Mouse (Mus musculus): ENCODE results near the gene Isca2. TPM values are rescaled to one million over a fixed set of nuclear protein-coding genes. Genes with fewer than 3 reads are reported as not detected.
A peak's percentile ranks its signal among the peaks of the same experiment; 100 is the strongest.

Gene Isca2
- 10 to 100 TPM; 60.9 to 68.7 TPM for total RNA-seq (2021)
- long read RNA-seq, experiment 1, transcript Isca2-203 (3 exons, 485 nt) = minor isoform, 14 of 76 reads
- long read RNA-seq, experiment 1, transcript Isca2-206 (3 exons, 374 nt) = minor isoform, 9 of 76 reads
- long read RNA-seq, experiment 1, transcript Isca2-209 (2 exons, 843 nt) = minor isoform, 6 of 76 reads
- long read RNA-seq, experiment 1, transcript Isca2-201 (4 exons, 883 nt) = major isoform, 34 of 76 reads
- long read RNA-seq, experiment 1, partial matches to known transcripts = 0 of 76 reads
- long read RNA-seq, experiment 1, other reads (novel, unspliced or antisense) = 2 of 76 reads
- long read RNA-seq, experiment 2, transcript Isca2-203 (3 exons, 485 nt) = minor isoform, 8 of 31 reads
- long read RNA-seq, experiment 2, transcript Isca2-201 (4 exons, 883 nt) = major isoform, 12 of 31 reads
- long read RNA-seq, experiment 2, transcript Isca2-208 (4 exons, 727 nt) = minor isoform, 6 of 31 reads
- long read RNA-seq, experiment 2, partial matches to known transcripts = 0 of 31 reads
- long read RNA-seq, experiment 2, other reads (novel, unspliced or antisense) = 0 of 31 reads

DNA sequence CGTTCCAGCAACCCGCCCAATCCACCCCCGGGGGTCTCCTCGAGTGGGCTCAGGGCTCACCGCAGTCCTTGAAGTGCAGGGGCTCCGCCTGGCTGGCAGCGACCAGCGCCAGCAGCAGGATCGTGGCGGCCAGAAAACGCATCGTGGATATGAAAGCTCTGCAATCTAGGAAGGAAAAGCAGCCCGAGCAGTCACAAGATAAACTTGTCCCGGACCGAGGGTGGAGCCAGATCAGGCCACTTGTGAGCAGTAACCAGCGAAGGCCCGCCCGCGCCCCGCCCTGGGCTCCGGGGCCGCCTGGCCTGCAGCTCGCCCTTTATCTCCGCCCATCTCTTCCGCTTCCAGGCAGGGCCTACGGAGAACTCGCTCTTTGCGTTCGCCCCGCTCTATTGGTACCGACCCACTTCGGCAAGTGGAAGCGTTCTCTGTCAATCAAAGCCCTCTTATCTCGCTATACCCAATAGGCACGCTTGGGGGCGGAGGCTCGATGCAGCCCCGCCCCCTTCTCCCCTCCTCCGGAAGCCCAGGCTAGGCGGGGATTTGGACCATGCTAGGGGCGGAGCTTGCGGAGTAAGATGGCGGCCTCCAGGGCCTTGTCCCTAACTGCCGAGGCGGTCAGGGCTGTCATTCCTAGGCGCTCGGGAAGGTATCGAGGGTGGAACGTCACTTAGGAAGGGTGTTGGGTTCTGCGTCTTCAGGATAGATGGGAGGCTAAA is at the start of gene Isca2, which contains the start of gene Npc2:
Gene Isca2, plus strand, starts transcription at position 526 of the 716 bp plus-strand sequence.
Gene Npc2, minus strand, starts transcription at position 427 of the 716 bp plus-strand sequence.
- DNase-seq = peak; percentile 99

DNA sequence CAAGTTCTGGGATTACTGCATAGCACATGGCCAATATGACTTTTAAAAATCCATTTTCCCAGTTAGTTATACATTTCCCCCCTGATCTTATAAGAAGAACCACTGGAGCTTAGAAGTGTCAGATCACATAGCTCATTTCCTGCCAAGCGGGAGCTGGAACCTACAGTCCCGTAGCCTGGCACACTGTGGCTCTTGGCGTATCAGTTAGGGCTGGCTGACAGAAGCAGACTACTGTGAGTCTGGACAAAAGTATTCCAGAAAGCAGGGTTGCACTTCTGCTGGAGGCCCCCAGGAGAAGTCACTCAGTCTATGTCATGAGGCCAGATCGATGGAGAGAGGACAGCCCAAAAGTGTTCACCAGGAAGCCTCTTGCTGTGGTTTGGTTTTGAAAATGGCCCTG is 46.7 kb upstream of the Isca2 start:
- DNase-seq = no peak

DNA sequence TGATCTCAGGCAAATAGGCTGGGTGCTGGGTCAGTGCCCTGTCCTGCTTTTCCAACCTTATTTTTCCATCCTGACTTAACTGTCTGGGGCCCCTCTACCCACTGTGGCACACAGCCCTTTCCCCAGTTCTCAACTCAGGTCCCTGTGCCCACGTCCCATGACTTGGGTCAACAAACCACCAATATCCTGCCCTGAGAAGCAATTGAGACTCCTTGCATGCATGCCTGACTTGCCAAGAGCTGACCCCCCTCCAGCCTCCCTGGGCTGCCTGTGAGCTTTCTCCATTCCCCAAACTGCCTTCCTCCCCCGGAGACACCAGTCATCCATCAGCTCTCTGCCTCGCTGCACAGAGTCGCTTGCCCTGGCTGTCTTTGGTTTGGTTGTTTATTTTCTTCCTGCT is 46.1 kb upstream of the Isca2 start:
- DNase-seq = no peak

DNA sequence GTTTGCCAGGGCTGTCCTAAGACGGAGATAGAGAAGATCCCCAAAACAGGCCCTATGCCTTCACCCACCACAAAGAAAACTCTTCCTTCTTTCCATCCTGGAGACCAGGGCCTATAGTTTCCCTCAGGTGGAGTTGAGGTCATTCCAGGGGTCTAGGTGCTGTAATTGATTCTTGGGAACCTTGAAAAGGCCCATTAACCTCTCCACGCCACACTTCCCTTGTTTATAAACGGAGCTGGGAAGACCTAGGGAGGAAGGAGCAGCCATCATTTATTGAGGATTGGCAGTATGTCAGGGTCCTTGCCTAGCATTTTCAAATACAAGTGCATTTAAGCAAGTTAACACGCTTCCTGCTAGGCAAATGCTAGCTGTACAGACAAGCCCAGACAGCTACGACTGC is 45.6 kb upstream of the Isca2 start:
- no peak for DNase-seq

DNA sequence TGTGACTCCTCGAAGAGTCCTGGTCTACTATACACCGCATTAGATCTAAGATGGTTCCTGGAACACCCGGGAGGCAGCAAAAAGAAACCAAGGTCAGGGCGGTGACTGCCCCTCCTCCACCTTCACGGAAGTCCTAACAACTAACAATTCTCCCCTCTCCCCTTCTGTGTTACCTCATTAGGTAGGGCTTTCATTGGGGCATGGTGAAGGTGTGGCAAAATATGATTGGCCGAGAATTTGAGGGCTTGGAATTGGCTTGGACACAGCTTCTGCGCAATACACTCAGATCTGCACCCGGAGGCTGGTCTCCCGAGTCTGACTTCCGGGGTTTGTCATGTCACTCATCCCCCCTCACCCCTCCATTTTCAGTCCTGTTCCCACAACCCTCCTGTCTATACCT is 44.6 kb upstream of the Isca2 start:
- no peak for DNase-seq

DNA sequence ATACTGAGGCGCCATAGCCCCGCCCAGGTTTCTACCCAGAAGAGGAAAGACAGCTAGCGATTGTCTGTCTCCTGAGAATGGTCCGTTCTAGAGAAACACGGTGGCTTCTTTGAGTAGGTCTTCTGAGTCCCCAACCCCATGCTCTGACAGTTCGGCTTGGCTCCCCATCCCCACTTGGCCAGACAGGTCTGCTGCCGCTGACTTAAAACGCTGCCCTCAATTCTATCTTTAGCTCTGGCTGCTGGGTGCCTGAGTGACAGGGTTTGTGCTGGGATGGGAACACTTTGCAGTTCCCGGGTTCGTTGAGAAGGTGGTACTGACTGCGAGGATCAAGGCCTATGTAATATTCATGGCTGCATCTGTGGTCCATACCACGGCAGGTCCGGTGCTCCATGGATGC is 39.7 kb upstream of the Isca2 start:
- DNase-seq = no peak

DNA sequence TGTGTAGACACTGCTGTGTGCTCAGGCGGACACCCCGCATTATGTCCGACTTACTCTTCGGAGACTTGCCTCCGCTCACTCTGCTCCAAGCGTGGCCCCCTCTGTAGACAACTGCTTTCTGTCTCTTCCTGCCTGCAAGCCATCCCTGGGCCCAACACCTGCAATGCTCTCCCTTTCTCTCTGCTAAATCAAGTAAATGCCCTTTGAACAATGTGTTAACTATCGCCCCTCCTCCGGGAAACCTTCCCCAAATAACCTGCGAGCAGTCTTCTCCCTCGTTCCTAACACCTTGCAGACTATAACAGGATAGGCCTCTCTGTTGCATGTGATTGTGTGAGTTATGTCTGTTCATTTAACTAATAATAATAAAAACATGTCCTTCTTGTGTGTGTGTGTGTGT is 29.6 kb upstream of the Isca2 start:
- DNase-seq = no peak

DNA sequence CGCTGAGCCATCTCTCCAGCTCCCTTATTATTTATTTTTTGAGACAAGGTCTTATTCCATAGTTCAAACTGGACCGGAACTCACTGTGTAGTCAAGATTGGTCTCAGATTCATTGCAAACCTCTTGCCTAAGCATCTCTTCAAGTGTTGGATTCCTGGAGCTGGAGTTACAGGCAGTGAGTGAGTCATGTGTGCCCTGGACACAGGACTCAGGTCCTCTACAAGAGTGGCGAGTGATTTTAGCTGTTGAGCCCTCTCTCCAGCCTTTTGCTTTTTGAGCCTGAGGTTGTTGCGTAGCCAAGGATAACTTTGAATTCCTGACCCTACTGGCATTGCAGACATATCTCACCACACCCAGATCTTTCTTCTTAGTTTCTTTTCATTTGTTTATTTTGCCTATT is 27.4 kb upstream of the Isca2 start:
- no peak for DNase-seq

DNA sequence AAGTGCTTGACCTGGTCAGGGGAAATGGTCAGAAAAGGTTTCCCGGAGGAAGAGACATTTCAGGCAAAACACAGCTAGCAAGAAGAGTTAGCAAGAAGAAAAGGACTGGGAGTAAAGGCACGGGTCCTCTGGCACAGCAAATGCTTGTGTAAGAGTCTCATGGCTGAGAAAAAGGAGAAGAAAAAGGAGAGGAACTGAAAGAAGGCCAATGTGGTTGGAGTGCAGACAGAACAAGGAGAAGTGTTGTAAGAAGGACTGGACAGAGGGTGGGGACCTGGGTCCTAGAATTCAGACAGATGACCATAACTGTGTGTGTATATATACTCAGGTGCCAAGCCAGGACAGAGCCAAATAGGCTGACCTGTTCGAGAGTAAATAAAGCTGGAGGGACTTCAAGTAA is 24.9 kb upstream of the Isca2 start:
- no peak for DNase-seq

DNA sequence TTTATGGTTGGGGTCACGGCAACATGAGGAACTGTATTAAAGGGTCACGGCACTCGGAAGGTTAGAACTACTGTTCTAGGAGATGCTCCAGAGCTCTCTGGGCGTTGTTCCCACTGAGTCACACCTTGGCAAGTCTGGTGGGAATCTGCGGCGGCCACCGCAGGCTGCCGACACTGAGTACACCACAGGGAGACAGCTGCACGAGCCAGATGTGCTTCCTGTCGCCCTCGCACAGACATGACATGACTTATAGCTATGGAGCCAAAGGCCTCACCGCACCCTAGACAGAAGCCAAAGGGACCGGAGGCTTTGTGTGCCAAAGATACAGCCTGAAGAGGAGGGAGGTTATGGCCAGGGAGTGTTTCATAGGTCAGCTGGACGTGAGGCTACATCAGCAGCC is 22.4 kb upstream of the Isca2 start:
- peak; percentile 46 to 67 for DNase-seq

DNA sequence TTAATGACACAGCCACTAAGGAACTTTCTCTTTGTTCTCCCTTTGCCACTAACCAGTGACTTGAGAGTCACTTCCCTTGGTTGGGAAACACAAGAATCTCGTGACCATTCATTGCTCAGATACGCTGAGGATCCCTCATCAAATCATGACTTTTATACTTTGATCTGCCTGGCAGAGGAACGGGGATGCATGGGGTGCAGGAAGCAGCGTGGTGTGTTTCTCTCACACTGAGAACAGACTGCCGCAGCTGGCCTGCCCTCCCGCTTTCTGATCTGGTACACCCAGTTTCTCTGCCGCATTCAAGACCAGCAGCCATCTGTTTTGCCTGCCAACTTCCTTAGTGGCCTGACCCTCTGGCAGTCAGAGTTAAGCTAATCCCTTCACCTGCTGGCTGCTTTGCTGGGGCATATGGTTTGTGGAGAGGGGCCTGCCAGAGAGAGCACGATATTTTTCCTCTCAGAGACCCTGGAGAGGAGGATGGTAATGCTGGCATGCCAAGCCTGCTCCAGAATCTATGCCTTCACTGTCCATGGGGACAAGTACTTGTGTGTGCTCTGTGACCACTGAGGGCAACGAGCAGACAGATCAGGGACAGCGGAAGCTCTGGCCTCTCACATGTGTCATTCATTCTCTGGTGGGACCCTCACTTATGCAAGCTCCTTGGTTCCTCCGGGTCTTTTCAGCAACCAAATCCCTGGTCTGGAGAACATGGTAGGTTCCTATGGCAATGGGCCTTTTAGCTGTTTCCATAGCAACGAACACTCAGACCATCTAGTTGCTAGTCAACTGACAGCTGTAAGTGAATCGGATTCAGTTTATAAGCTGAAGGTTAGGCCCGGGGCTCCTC is 20.7 kb upstream of the Isca2 start:
- DNase-seq = no peak

DNA sequence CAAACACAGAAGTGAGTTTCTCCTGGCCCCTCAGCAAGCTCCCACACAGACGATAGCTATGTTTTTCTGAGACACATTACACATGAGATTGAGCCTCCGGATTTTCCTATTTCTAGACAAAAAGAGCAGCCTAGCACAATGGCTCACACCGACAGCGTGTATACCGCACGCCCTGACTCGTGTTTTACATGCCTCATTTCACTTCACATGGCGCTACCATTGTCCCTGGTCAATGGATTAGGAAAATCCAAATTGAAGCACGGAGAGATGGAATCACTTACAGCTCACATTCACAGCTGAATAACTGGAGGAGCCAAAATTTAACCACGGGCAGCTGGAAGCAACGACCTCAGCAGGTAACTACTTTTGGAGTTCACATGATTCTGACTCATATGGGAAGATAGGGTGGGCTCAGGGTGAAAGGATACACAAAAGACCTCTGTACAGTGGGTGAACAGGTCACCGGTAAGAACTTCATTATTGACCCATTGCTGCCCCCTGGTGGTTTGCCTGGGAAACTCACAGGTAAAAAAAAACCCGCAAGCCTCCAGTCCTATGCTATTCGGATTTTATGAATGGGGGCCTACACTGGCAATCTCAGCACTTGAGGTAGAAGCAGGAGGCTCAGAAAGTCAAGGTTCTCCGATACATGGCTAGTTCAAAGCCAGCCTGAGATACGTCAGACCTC is 17.9 kb upstream of the Isca2 start:
- peak; percentile 61 to 79 for DNase-seq

DNA sequence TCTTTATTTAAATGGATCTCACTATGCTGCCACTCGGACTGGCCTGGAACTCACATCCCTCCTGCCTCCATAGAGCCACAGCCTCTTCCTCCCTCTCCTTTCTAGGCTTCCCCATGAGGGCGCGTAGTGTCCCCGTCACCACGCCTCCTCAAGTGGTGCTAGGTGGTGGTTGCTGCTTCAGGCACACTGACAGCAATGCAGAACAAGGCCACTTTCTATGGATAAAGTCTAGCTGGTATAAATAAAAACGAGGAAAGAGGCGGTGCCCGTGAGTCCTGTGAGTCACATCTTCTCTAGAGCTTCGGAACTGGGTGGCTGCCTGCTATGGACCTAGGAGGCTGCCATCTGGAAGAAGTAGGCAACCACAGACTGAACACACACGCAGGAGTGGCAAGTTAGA is 17.0 kb upstream of the Isca2 start:
- DNase-seq = no peak

DNA sequence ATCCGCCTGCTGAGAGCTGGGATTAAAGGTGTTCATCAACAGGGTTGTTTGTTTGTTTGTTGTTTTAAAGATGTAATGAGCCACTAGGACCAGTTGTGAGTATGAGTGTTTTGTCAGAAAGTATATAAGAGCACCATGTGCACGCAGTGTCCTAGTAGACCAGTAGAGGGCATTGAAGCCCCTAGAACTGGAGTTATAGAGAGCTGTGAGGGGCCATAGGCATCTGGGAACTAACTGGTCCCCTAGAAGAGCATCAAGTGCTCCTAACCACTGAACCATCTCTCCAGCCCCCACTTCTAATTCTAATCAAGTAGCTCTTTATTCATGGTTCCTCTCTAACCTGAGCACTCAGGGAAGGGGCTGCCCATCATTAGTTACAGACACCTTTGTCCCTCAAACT is 14.0 kb upstream of the Isca2 start:
- no peak for DNase-seq

DNA sequence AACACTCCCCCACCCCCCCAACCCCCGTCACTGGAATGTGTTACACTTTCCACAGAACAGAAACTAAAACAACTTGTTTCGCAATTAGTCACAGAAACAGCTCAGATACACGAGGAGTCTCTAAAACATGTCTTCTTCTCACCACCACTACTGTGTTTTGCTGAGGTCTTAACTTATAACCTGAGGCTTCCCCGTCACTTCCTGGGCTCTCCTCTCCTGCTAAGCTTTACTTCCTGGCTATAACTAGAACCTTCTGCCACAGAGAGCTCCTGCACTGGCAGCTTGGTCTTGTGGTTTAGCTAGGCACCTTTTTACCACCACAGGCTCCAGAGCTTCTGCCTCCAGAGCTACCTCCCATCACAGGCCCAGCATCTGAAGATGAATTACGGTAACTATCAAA is 10.5 kb upstream of the Isca2 start:
- no peak for DNase-seq

DNA sequence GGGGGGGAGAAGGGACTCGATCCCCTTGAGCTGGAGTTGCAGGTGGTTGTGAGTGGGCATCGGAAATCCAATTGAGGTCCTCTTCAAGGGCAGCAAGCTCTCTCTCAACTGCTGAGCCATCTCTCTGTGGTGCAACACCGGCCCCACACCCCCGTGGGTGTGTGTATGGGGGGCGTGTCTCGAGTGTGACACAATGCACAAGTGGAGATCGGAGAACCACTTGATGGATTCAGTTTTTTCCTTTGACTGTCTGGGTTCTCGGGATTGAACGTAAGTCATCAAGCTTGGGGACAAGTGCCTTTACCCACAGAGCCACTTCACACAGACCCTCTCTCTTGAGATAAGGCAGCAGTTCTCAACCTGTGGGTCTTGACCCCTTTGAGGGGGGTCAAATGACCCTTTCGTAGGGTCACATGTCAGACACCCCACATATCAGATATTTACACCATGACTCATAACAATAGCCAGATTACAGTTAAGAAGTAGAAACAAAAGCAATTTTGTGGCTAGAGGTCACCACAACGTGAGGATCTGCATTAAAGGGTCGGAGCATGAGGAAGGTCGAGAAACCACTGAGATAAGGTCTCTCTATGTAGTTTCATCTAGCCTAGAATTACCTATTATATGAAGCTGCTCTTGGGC is 9.4 kb upstream of the Isca2 start:
- DNase-seq = no peak

DNA sequence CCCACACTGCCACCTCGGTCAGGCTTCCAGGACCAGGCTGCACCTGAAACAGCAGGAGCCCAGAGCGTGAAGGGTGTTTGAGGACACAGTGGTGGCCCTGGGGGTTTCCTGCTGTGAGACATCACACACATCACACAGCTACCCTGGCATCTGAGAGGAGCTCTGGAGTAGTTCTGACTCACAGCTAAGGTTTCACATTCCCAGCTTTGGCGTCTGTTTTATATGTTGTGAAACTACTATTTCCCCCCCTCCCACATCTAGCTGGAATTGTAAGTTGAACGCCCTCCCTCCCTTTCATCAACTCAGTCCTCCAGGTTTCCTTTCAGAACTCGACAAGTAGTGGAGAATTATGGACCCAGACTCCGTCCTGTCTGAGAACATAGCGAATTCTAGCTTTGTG is 8.3 kb upstream of the Isca2 start:
- DNase-seq = no peak

DNA sequence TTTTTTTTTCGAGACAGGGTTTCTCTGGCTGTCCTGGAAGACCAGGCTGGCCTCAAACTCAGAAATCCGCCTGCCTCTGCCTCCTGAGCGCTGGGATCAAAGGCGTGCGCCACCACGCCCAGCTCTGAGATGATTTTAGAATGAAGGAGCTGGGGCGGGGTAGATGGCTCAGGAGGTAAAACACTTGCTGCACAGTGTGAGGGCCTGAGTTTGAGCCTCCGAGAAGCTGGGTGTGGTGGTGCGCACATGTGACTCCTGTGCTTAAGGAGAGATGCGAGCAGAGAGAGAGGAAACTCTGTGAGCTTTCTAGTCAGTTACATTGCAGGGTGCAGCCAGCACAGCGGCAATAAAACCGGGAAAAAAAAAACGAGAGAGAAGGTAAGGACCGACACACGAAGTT is 7.5 kb upstream of the Isca2 start:
- no peak for DNase-seq

DNA sequence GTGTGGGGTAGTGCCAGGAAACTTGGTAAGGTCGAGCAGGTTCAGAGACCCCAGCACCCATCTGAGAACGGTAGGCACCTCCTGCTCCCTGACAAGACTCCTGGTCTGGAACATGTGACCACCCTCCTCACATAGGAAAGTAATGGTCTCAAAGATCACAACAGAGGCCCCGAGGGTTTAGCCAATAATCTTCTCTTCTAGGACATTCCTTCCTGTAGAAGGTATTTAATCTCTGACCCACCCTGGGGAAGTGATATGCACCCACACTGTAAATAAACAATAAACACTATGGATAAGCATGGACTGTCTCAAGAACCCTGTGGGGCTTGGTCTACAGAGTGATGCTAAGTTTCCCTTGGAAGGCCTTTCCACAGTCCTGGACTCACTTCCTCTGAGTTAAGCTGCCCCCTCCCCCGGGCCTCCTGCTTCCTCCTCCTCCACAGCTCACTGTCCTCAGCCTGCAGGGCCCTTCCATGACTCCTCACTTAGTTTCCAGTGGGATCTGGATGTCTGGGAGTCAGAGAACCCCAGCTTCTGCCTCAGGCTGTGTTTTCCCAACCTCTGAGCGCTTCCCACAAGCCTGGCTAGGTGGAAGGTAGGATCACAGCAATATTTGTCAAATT is 6.8 kb upstream of the Isca2 start:
- no peak for DNase-seq

DNA sequence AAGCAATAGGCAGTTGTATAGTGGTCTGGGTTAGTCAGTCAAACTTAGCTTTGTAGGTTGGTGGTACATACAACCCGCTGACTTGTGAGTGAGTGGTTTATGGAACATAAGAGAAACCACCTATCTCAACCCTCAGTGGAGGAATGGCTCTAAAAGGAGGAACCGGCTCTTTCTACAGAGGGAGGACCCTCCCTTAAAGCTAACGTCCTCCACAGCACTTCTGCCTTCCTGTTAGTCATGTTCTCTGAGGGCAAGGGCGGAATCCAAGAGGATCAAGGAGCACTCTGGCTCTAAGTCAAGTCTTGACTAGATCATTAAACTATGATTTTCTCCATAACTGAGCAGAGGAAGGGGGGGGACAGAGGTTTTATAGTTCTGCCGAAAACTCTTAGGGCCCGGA is 5.5 kb upstream of the Isca2 start:
- DNase-seq = no peak

DNA sequence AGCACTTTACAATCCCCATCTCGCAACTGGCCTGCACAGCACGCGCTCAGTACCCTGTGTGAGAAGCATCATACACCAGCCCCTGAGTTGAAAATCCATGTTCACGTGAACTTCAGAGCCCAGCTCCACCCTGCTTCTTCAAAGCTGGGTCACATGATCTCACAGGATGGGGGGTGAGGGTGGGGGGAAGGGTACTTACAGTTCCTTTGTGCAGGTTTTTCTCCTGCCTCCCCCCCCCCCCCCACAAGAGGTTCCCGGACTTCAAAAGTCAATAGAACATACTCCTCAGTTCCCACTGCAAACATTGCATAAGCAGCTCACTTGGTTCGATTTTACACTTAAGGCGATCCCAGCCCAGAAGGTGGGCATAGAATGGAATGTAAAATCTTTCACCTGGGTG is 3.4 kb upstream of the Isca2 start:
- no peak for DNase-seq

All from adrenal gland, postnatal 36 days (tissue).